Mouse (Mus musculus) MEL (cell line): ENCODE measurements around the gene Slc15a2. TPM values are rescaled to one million over a fixed set of nuclear protein-coding genes. Genes with fewer than 3 reads are reported as not detected.
A peak's percentile ranks its signal among the peaks of the same experiment; 100 is the strongest.

Experiments
- DNase-seq: peaks from one replicate; pipeline ENCODE4 v3.0.0; 2011; ENCODE audit warnings: low read depth, low spot score
- H3K27ac ChIP-seq: 2 replicates; pipeline ENCODE4 v1.5.1; 2012; ENCODE audit warnings: low read depth, mild to moderate bottlenecking, control low read depth, low read length, moderate library complexity; ENCODE audit not compliant: control insufficient read depth
- H3K27me3 ChIP-seq, 2 experiments: fragments of 150-350 bp in 1 of 2; sonication (generic) in 1 of 2; 2 replicates each; pipeline ENCODE4 v1.6.1; 2012; ENCODE audit warnings: low read length in 2 of 2, mild to moderate bottlenecking in 2 of 2, improper control_type of control experiment in 1 of 2, moderate library complexity in 1 of 2; ENCODE audit not compliant: insufficient read depth in 2 of 2, control insufficient read depth in 1 of 2
- H3K36me3 ChIP-seq, 2 experiments: 2 replicates each; pipeline ENCODE4 v1.6.1; 2012 to 2014; ENCODE audit warnings: low read length in 2 of 2, improper control_type of control experiment in 1 of 2, inconsistent platforms in 1 of 2, mild to moderate bottlenecking in 1 of 2; ENCODE audit not compliant: insufficient read depth in 2 of 2, control insufficient read depth in 1 of 2
- H3K4me1 ChIP-seq, 2 experiments: fragments of 150-350 bp in 1 of 2; sonication (generic) in 1 of 2; 2 replicates each; pipeline ENCODE4 v1.6.1; 2012; ENCODE audit warnings: low read length in 2 of 2, improper control_type of control experiment in 1 of 2, mild to moderate bottlenecking in 1 of 2; ENCODE audit not compliant: insufficient read depth in 2 of 2, control insufficient read depth in 1 of 2
- H3K4me3 ChIP-seq, 2 experiments: fragments of 150-350 bp in 1 of 2; sonication (generic) in 1 of 2; 2 replicates each; pipeline ENCODE4 v1.5.1; 2012; ENCODE audit warnings: low read depth in 2 of 2, low read length in 2 of 2, mild to moderate bottlenecking in 2 of 2, moderate library complexity in 2 of 2, control low read depth in 1 of 2, improper control_type of control experiment in 1 of 2; ENCODE audit not compliant: control insufficient read depth in 1 of 2, insufficient read depth in 1 of 2
- H3K79me2 ChIP-seq: 2 replicates; pipeline ENCODE4 v1.6.1; 2012; ENCODE audit warnings: mild to moderate bottlenecking, low read length, moderate library complexity; ENCODE audit not compliant: control insufficient read depth, poor library complexity, insufficient read depth
- H3K9ac ChIP-seq: 2 replicates; pipeline ENCODE4 v1.6.1; 2012; ENCODE audit warnings: low read depth, mild to moderate bottlenecking, control low read depth, low read length, moderate library complexity; ENCODE audit not compliant: control insufficient read depth, poor library complexity, severe bottlenecking
- H3K9me3 ChIP-seq: fragments of 150-350 bp; sonication (generic); replicated peaks from 2 replicates; pipeline ENCODE4 v1.6.1; 2012; ENCODE audit warnings: mild to moderate bottlenecking, low read length, improper control_type of control experiment, moderate library complexity; ENCODE audit not compliant: insufficient read depth
- CHD2 ChIP-seq: IDR thresholded peaks from 2 replicates; pipeline ENCODE4 v1.6.1; 2011; ENCODE audit warnings: low read length, improper control_type of control experiment
- CTCF ChIP-seq, 3 experiments: IDR thresholded peaks in 2 of 3; conservative IDR thresholded peaks in 1 of 3; 2 replicates each; pipeline ENCODE4 v1.5.1; 2011 to 2012; ENCODE audit warnings: low read length in 3 of 3, low read depth in 2 of 3, mild to moderate bottlenecking in 2 of 3, improper control_type of control experiment in 1 of 3, inconsistent platforms in 1 of 3, mixed read lengths in 1 of 3, moderate library complexity in 1 of 3; ENCODE audit not compliant: control insufficient read depth in 1 of 3, insufficient read depth in 1 of 3, poor library complexity in 1 of 3, severe bottlenecking in 1 of 3
- HCFC1 ChIP-seq: IDR thresholded peaks from 2 replicates; pipeline ENCODE4 v1.6.1; 2012; ENCODE audit warnings: low read depth, mild to moderate bottlenecking, inconsistent platforms, low read length, improper control_type of control experiment, moderate library complexity
- JUND ChIP-seq: IDR thresholded peaks from 2 replicates; pipeline ENCODE4 v1.6.1; 2011; ENCODE audit warnings: low read depth, mild to moderate bottlenecking, improper control_type of control experiment, low read length
- MEF2A ChIP-seq: IDR thresholded peaks from 2 replicates; pipeline ENCODE4 v1.6.1; 2014; ENCODE audit warnings: low read depth, mild to moderate bottlenecking, inconsistent platforms, low read length, improper control_type of control experiment; ENCODE audit not compliant: poor library complexity, insufficient replicate concordance, severe bottlenecking; ENCODE audit errors: extremely low read depth
- MYC ChIP-seq: IDR thresholded peaks from 2 replicates; pipeline ENCODE4 v1.6.1; 2011; ENCODE audit warnings: low read depth, mild to moderate bottlenecking, low read length, improper control_type of control experiment, moderate library complexity
- NRF1 ChIP-seq: IDR thresholded peaks from 2 replicates; pipeline ENCODE4 v1.6.1; 2014; ENCODE audit warnings: low read depth, mild to moderate bottlenecking, inconsistent platforms, low read length, improper control_type of control experiment, moderate library complexity; ENCODE audit not compliant: poor library complexity, insufficient read depth, severe bottlenecking
- POLR2AphosphoS2 ChIP-seq: IDR thresholded peaks from 2 replicates; pipeline ENCODE4 v1.6.1; 2011; ENCODE audit warnings: low read length, improper control_type of control experiment
- RAD21 ChIP-seq: IDR thresholded peaks from 2 replicates; pipeline ENCODE4 v1.6.1; 2011; ENCODE audit warnings: mild to moderate bottlenecking, low read depth, low read length, improper control_type of control experiment
- SIN3A ChIP-seq: IDR thresholded peaks from 2 replicates; pipeline ENCODE4 v1.6.1; 2012; ENCODE audit warnings: low read length, improper control_type of control experiment, inconsistent platforms
- SMC3 ChIP-seq: IDR thresholded peaks from 2 replicates; pipeline ENCODE4 v1.6.1; 2011; ENCODE audit warnings: low read depth, low read length, improper control_type of control experiment
- TAL1 ChIP-seq: IDR thresholded peaks from 2 replicates; pipeline ENCODE4 v1.6.1; 2012; ENCODE audit warnings: mild to moderate bottlenecking, inconsistent platforms, low read length, moderate library complexity, mixed read lengths
- USF1 ChIP-seq: IDR thresholded peaks from 2 replicates; pipeline ENCODE4 v1.6.1; 2014; ENCODE audit warnings: low read depth, mild to moderate bottlenecking, inconsistent platforms, low read length, improper control_type of control experiment, moderate library complexity
- ZC3H11A ChIP-seq: IDR thresholded peaks from 2 replicates; pipeline ENCODE4 v1.6.1; 2012; ENCODE audit warnings: low read depth, mild to moderate bottlenecking, inconsistent platforms, low read length, improper control_type of control experiment
- ZNF384 ChIP-seq: IDR thresholded peaks from 2 replicates; pipeline ENCODE4 v1.6.1; 2012; ENCODE audit warnings: low read depth, mild to moderate bottlenecking, inconsistent platforms, low read length, improper control_type of control experiment
- polyA plus RNA-seq, 2 experiments: library from polyadenylated mRNA; stranded (reverse) in 1 of 2; unstranded in 1 of 2; fragments of >175 nt in 1 of 2; fragments of >200 nt in 1 of 2; gene quantifications; 2 replicates each; pipeline versions ENCODE4 v1.2.1 to v1.2.4; 2012; ENCODE audit warnings: low replicate concordance in 2 of 2, low read depth in 1 of 2; ENCODE audit not compliant: insufficient read length in 2 of 2, insufficient read depth in 1 of 2, missing spikeins in 1 of 2
- total RNA-seq: library from RNA; depleted of rRNA; stranded (reverse); fragments of 300-350 nt; gene quantifications from 2 replicates; pipeline ENCODE4 v1.2.3, GENCODE M21; 2012

Slc15a2 gene
- total and polyA plus RNA-seq, 3 experiments = not detected

GRCm38 (mm10) chr16:36820016-36820415 lies 35.3 kb upstream of the Slc15a2 start:
- TF ChIP-seq JUND (no peak), NRF1 (no peak), CHD2 (no peak), USF1 (no peak), POLR2AphosphoS2 (no peak), TAL1 (no peak), MEF2A (no peak), CTCF (IDR thresholded peaks at IDR 0.05 in 2 of 3, conservative IDR thresholded peaks at IDR 0.05 in 1 of 3; ENCODE audit: control insufficient read depth in 1 of 3, insufficient read depth in 1 of 3, low read depth in 2 of 3, low read length in 3 of 3, poor library complexity in 1 of 3, severe bottlenecking in 1 of 3) (no peak)
- Histone ChIP-seq H3K9me3 (no peaks in the 10 kb centered on the region), H3K4me1 (peaks cover 0 to 6% of the 10 kb centered on the region in 2 experiments; a peak in 2 of 4 replicates), H3K79me2 (no peaks in the 10 kb centered on the region), H3K27me3 (no peaks in the 10 kb centered on the region; a peak in 1 of 4 replicates), H3K27ac (no peak overlapping the region), H3K4me3 (no peak overlapping the region), H3K36me3 (peaks cover 0 to 4% of the 10 kb centered on the region in 2 experiments; a peak in 2 of 4 replicates), H3K9ac (no peak overlapping the region)
- DNase-seq = no peak

GRCm38 (mm10) chr16:36817321-36817926 lies 32.7 kb upstream of the Slc15a2 start:
- Histone ChIP-seq H3K79me2 (no peaks in the 10 kb centered on the region), H3K4me3 (no peak overlapping the region), H3K4me1 (peaks cover 0 to 6% of the 10 kb centered on the region in 2 experiments; a peak in 2 of 4 replicates), H3K27ac (no peak overlapping the region), H3K9ac (no peak overlapping the region), H3K9me3 (no peaks in the 10 kb centered on the region), H3K27me3 (no peaks in the 10 kb centered on the region), H3K36me3 (peaks cover 0 to 4% of the 10 kb centered on the region in 2 experiments; a peak in 2 of 4 replicates)
- peak; percentile 90 for DNase-seq
- TF ChIP-seq RAD21 (peak; percentile 85), SIN3A (peak; percentile 50), ZNF384 (no peak), MYC (peak; percentile 64; the same call in 1 of the 2 replicates), CTCF (IDR thresholded peaks at IDR 0.05 in 2 of 3, conservative IDR thresholded peaks at IDR 0.05 in 1 of 3; ENCODE audit: control insufficient read depth in 1 of 3, insufficient read depth in 1 of 3, low read depth in 2 of 3, low read length in 3 of 3, poor library complexity in 1 of 3, severe bottlenecking in 1 of 3) (peak; percentile 41 to 87 (median 44)), SMC3 (peak; percentile 91), HCFC1 (no peak), ZC3H11A (peak; percentile 87)
